Comparison of ENCODE assay signal across 14 mouse cellular contexts in the genomic region with DNA sequence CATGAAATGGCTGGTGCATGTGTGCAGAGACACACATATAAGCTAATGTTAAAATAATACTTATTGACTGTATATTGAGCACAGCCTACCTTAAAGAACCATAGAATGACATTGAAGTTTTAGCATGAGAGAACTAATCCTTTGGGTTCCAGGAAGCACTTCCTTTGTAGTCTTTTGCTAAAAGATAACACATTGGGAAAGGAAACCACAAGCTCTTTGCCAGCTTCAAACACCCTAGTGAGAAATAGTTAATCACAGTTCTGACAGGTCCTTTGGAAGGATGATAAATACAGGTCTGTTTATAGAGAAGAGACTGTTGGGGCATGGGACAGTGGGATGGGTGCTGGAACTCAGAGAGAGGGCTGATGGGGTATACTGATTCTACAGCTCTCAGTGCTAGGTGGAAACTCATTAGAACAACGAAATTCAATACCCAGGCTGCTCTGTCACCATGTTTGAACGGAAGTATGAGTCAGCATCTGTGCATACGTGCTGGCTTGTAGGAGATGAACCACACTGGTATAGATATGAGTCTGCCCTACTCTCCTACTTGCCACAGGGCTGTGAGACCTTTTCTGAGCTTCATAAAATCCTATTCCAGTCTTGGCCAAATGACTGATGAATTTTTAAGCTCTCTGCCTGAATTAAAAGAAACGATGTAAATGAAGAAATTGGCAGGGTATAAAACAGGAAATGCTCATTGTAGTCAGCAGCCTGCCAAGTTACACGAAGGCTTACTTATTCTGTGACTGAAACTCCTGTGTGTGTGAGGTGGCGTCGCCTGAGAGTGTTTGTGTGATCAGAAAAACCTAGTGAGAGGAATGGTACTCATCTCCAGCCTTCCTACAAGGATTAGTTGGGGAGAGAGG.
DNase-seq lines count a peak whose midpoint lies in the region; ATAC-seq lines count a peak whose summit lies in the region.
"Had no signal": no experiment of that assay in that cellular context is flagged by ENCODE, and none has a peak within 500 bp of the region (broad histone marks: within the 10 kb centered on the region; RNA-seq: fewer than 3 reads in every experiment).

No protein-coding gene starts in this region.

- H3K36me3 ChIP-seq in liver, embryonic 11.5 days (ENCODE audit: control insufficient read depth, insufficient read depth, low read length): no peaks in the 10 kb centered on the region
- peaks cover 4% of the 10 kb centered on the region; the same call in 1 of the 2 replicates for H3K36me3 ChIP-seq in splenic B cell, adult 2 months (ENCODE audit: control insufficient read depth, insufficient read depth, low read length, poor library complexity, severe bottlenecking)
- H3K36me3 ChIP-seq: forebrain, embryonic 12.5 days had no signal

- no peaks in the 10 kb centered on the region for H3K9me3 ChIP-seq in liver, embryonic 11.5 days (ENCODE audit: control insufficient read depth, low read length)
- H3K9me3 ChIP-seq: forebrain, embryonic 12.5 days; heart, embryonic 12.5 days had no signal

- no peak overlapping the region for H3K27ac ChIP-seq in liver, embryonic 11.5 days (ENCODE audit: low read depth, low read length)
- H3K27ac ChIP-seq: forebrain, embryonic 12.5 days had no signal

- no peaks in the 10 kb centered on the region for H3K4me1 ChIP-seq in liver, embryonic 11.5 days (replicated peaks; ENCODE audit: control insufficient read depth, insufficient read depth, low read length)
- H3K4me1 ChIP-seq: forebrain, embryonic 12.5 days; heart, embryonic 12.5 days had no signal

- whole genome bisulfite sequencing in liver, embryonic 11.5 days: 50% methylated on average over 7 of the region's 7 CpGs

- H3K27me3 ChIP-seq in liver, embryonic 11.5 days (replicated peaks; ENCODE audit: control insufficient read depth, insufficient read depth, low read length): no peaks in the 10 kb centered on the region
- no peaks in the 10 kb centered on the region for H3K27me3 ChIP-seq in splenic B cell, adult 2 months (ENCODE audit: control insufficient read depth, insufficient read depth, low read length, poor library complexity, severe bottlenecking)
- H3K27me3 ChIP-seq: forebrain, embryonic 12.5 days; heart, embryonic 12.5 days had no signal

- no peak for DNase-seq in liver, embryonic 11.5 days (ENCODE audit: low spot score)
- DNase-seq in liver (no peak), MEL-GATA-1-ER (ENCODE audit: extremely low read depth, low read depth) (peak; percentile 76)
- DNase-seq in splenic B cell, adult 2 months (ENCODE audit: low read depth, low spot score): peak; percentile 7
- no peak for DNase-seq in cerebellum, adult 8-10 months
- DNase-seq in layer of hippocampus, adult 9-10 months (ENCODE audit: low spot score): no peak
- no peak for DNase-seq in embryo, embryonic 11 days
- DNase-seq: cerebellum, postnatal 36 days; kidney, adult 18-20 months; lung, adult 18-20 months; midbrain, embryonic 14.5 days had no signal

- ATAC-seq in liver, embryonic 11.5 days (replicated peaks; ENCODE audit: low FRiP score): peak; percentile 68
- peak; percentile 92 for ATAC-seq in inflammation-experienced regulatory T-cells, adult 6 months

- H3K4me2 ChIP-seq in liver, embryonic 11.5 days: no peak overlapping the region
- H3K4me2 ChIP-seq: forebrain, embryonic 12.5 days; heart, embryonic 12.5 days had no signal

- H3K9ac ChIP-seq in liver, embryonic 11.5 days (ENCODE audit: low read depth, low read length): no peak overlapping the region
- H3K9ac ChIP-seq: forebrain, embryonic 12.5 days; heart, embryonic 12.5 days had no signal

- H3K4me3 ChIP-seq in liver, embryonic 11.5 days (ENCODE audit: low read depth, low read length): no peak overlapping the region
- H3K4me3 ChIP-seq: forebrain, embryonic 12.5 days; heart, embryonic 12.5 days had no signal

Comparison
In these comparisons a context has a peak if more than half of its experiments do, and no peak if none do; other contexts are left out.
1. DNase-seq: peak in MEL-GATA-1-ER (single experiment) and splenic B cell, adult 2 months (single experiment); none in liver, embryonic 11.5 days (single experiment), liver (single experiment), cerebellum, adult 8-10 months (single experiment), layer of hippocampus, adult 9-10 months (single experiment) and embryo, embryonic 11 days (single experiment).